Mouse (Mus musculus): ENCODE results near the gene Pih1d1. TPM values are rescaled to one million over a fixed set of nuclear protein-coding genes. Genes with fewer than 3 reads are reported as not detected.
A peak's percentile ranks its signal among the peaks of the same experiment; 100 is the strongest.
"Not testable (repeated sequence)": the region's sequence is repeated elsewhere in the genome, so short reads cannot be mapped to it uniquely, and the experiment has no call there.

Pih1d1 gene
- total and polyA plus RNA-seq, 3 experiments, result 37.4 to 69.3 (median 50.3) TPM

- Histone ChIP-seq H3K27me3 (replicated peaks) (peaks cover 54% of the 10 kb centered on the region), H3K27ac (ENCODE audit: insufficient read depth, low read depth) (no peak overlapping the region), H3K9ac (ENCODE audit: insufficient read depth, low read depth) (no peak overlapping the region), H3K4me2 (ENCODE audit: insufficient read depth, low read depth, poor library complexity, severe bottlenecking) (no peak overlapping the region), H3K4me1 (ENCODE audit: control insufficient read depth in 1 of 2, insufficient read depth in 2 of 2) (peaks cover under 1 to 2% of the 10 kb centered on the region in 2 experiments), H3K79me2 (replicated peaks; ENCODE audit: control insufficient read depth, extremely low read depth, insufficient read depth, poor library complexity, severe bottlenecking) (no peaks in the 10 kb centered on the region), H3K9me3 (replicated peaks; ENCODE audit: low read length) (peaks cover 36% of the 10 kb centered on the region), H3K36me3 (replicated peaks in 1 of 2; ENCODE audit: control insufficient read depth in 1 of 2, insufficient read depth in 1 of 2, low read length in 1 of 2) (no peaks in the 10 kb centered on the region), H3K4me3 (replicated peaks in 1 of 3; ENCODE audit: low read depth in 2 of 3, low read length in 2 of 3, poor library complexity in 1 of 3) (no peak overlapping the region)
- TF ChIP-seq SIN3A (IDR thresholded peaks at IDR 0.05; ENCODE audit: low read length) (no peak), GABPA (IDR thresholded peaks at IDR 0.05; ENCODE audit: insufficient replicate concordance, low read depth, low read length) (no peak), ZMIZ1 (IDR thresholded peaks at IDR 0.05; ENCODE audit: low read depth, low read length) (no peak), HCFC1 (IDR thresholded peaks at IDR 0.05; ENCODE audit: low read depth, low read length) (no peak), E2F4 (IDR thresholded peaks at IDR 0.05; ENCODE audit: insufficient replicate concordance, low read depth, low read length) (no peak), NRF1 (IDR thresholded peaks at IDR 0.05; ENCODE audit: low read depth, low read length) (no peak), USF2 (conservative IDR thresholded peaks at IDR 0.05; ENCODE audit: low read depth, low read length) (no peak), BHLHE40 (IDR thresholded peaks at IDR 0.05; ENCODE audit: low read depth, low read length) (no peak), POLR2AphosphoS2 (IDR thresholded peaks at IDR 0.05; ENCODE audit: low read depth, low read length) (no peak), RAD21 (IDR thresholded peaks at IDR 0.05; ENCODE audit: low read depth, low read length) (no peak), MXI1 (IDR thresholded peaks at IDR 0.05; ENCODE audit: low read depth, low read length) (no peak), NELFE (IDR thresholded peaks at IDR 0.05; ENCODE audit: low read depth, low read length) (no peak)
- no peak for DNase-seq (ENCODE audit: extremely low read depth)
- in situ Hi-C loops (cut with MboI; ENCODE audit: low pct_ligation_motif_present, low pct_unique_long_range_greater_than_20kb, low sequenced_read_pairs) (loop anchor here (10.0 kb wide), 1 partner anchor 135 kb away; no protein-coding TSS in a partner anchor), dilution Hi-C loops (cut with MboI; ENCODE audit: extremely low pct_ligation_motif_present, extremely low pct_unique_long_range_greater_than_20kb, low sequenced_read_pairs) (no loop called here)
Measured at GRCm38 (mm10) chr7:45169495-45169894, 15.4 kb downstream of the Pih1d1 start.

DNA sequence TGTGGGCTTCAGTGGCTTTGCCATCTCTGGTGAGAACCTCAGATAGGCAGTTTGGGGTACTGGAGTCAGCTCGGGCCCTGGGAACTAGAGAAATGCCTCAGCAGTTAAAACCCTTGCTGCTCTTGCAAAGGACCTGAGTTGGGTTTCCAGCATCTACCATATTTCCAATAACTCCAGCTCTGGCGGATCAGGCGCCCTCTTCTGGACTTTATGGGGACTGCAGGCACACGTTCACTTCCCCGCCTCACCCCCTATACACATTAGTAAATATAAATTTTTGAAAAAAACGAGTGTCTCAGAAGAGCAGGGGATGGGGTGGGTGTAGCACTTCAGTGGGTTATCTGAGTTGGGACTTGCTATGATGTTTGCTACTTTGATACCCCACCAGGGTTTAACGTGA is 18.9 kb downstream of the Pih1d1 start:
- H3K27me3 ChIP-seq (replicated peaks), result peaks cover 56% of the 10 kb centered on the region
- dilution Hi-C loops (cut with MboI; ENCODE audit: extremely low pct_ligation_motif_present, extremely low pct_unique_long_range_greater_than_20kb, low sequenced_read_pairs) (no loop called here), in situ Hi-C loops (cut with MboI; ENCODE audit: low pct_ligation_motif_present, low pct_unique_long_range_greater_than_20kb, low sequenced_read_pairs) (no loop called here)
- H3K9ac ChIP-seq (ENCODE audit: insufficient read depth, low read depth), result no peak overlapping the region
- H3K4me2 ChIP-seq (ENCODE audit: insufficient read depth, low read depth, poor library complexity, severe bottlenecking), result no peak overlapping the region
- H3K36me3 ChIP-seq (replicated peaks in 1 of 2; ENCODE audit: control insufficient read depth in 1 of 2, insufficient read depth in 1 of 2, low read length in 1 of 2), result no peaks in the 10 kb centered on the region
- no peaks in the 10 kb centered on the region for H3K79me2 ChIP-seq (replicated peaks; ENCODE audit: control insufficient read depth, extremely low read depth, insufficient read depth, poor library complexity, severe bottlenecking)
- no peak overlapping the region for H3K4me3 ChIP-seq (replicated peaks in 1 of 3; ENCODE audit: low read depth in 2 of 3, low read length in 2 of 3, poor library complexity in 1 of 3)
- TF ChIP-seq SMC3 (IDR thresholded peaks at IDR 0.05; ENCODE audit: low read depth, low read length) (peak; percentile 33), ZMIZ1 (IDR thresholded peaks at IDR 0.05; ENCODE audit: low read depth, low read length) (no peak), CTCF (conservative IDR thresholded peaks at IDR 0.05 in 1 of 2, IDR thresholded peaks at IDR 0.05 in 1 of 2; ENCODE audit: low read depth in 2 of 2, low read length in 2 of 2) (peak; percentile 42 to 61; a peak in 3 of 4 replicates)
- H3K9me3 ChIP-seq (replicated peaks; ENCODE audit: low read length), result peaks cover 36% of the 10 kb centered on the region
- peaks cover 7 to 10% of the 10 kb centered on the region in 2 experiments for H3K4me1 ChIP-seq (ENCODE audit: control insufficient read depth in 1 of 2, insufficient read depth in 2 of 2)
- DNase-seq (ENCODE audit: extremely low read depth), result no peak
- H3K27ac ChIP-seq (ENCODE audit: insufficient read depth, low read depth), result no peak overlapping the region

- H3K79me2 ChIP-seq (replicated peaks; ENCODE audit: control insufficient read depth, extremely low read depth, insufficient read depth, poor library complexity, severe bottlenecking); H3K36me3 ChIP-seq (replicated peaks in 1 of 2; ENCODE audit: control insufficient read depth in 1 of 2, insufficient read depth in 1 of 2, low read length in 1 of 2); H3K27ac ChIP-seq (ENCODE audit: insufficient read depth, low read depth); H3K4me3 ChIP-seq (replicated peaks in 1 of 3; ENCODE audit: low read depth in 2 of 3, low read length in 2 of 3, poor library complexity in 1 of 3); dilution Hi-C loops (cut with MboI; ENCODE audit: extremely low pct_ligation_motif_present, extremely low pct_unique_long_range_greater_than_20kb, low sequenced_read_pairs); H3K4me1 ChIP-seq (ENCODE audit: control insufficient read depth in 1 of 2, insufficient read depth in 2 of 2); H3K9ac ChIP-seq (ENCODE audit: insufficient read depth, low read depth); H3K4me2 ChIP-seq (ENCODE audit: insufficient read depth, low read depth, poor library complexity, severe bottlenecking); in situ Hi-C loops (cut with MboI; ENCODE audit: low pct_ligation_motif_present, low pct_unique_long_range_greater_than_20kb, low sequenced_read_pairs): not testable (repeated sequence)
- H3K27me3 ChIP-seq (replicated peaks), result peaks cover 56% of the 10 kb centered on the region
- H3K9me3 ChIP-seq (replicated peaks; ENCODE audit: low read length), result peaks cover 32% of the 10 kb centered on the region
- peak; percentile 46 for DNase-seq (ENCODE audit: extremely low read depth)
- TF ChIP-seq SMC3 (IDR thresholded peaks at IDR 0.05; ENCODE audit: low read depth, low read length), result peak; percentile 39
- TF ChIP-seq CTCF (conservative IDR thresholded peaks at IDR 0.05 in 1 of 2, IDR thresholded peaks at IDR 0.05 in 1 of 2; ENCODE audit: low read depth in 2 of 2, low read length in 2 of 2), result peak in 1 of 2 experiments; percentile 65; a peak in 2 of 4 replicates
- TF ChIP-seq RAD21 (IDR thresholded peaks at IDR 0.05; ENCODE audit: low read depth, low read length), result peak; percentile 10
Measured at GRCm38 (mm10) chr7:45173772-45174171, 19.7 kb downstream of the Pih1d1 start.
